Mouse (Mus musculus): ENCODE measurements at regions not wholly inside any gene's neighbourhood (a gene's known extent, or its start where the extent isn't known, plus 50 kb on each side); places are given as distances from the start of the nearest gene placed in this dataset.

GRCm38 (mm10) chr8:73645582-73645981 lies 292.2 kb upstream of the Large1 start:
- DNase-seq (ENCODE audit: low spot score in 2 of 2) = no peak

GRCm38 (mm10) chr8:73626798-73627197 lies 273.5 kb upstream of the Large1 start:
- no peak for DNase-seq (ENCODE audit: low spot score in 2 of 2)

GRCm38 (mm10) chr8:73618946-73619345 lies 265.6 kb upstream of the Large1 start:
- DNase-seq (ENCODE audit: low spot score in 2 of 2) = no peak

DNA sequence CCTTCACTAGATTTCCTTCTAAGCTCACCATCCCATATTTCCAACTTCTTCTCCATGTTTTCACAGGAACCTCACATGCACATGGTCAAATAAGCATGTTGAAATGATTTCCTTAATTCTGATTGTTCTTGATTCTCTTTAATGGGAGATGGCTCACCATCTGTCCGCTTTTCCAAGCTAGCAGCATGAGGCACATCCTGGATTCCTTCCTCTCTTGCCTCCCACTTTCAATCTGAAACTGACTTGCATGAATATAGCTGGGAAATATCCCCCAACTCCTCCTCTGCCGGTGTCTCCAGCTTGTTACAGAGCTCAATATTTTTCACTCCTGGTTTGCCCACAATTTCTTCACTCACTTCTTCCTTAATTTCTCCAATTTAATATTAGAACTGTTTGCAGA lies 261.3 kb upstream of the Large1 start:
- DNase-seq (ENCODE audit: low spot score in 2 of 2) = peak; percentile 18 to 54

GRCm38 (mm10) chr8:73614106-73614505 lies 260.8 kb upstream of the Large1 start:
- DNase-seq (ENCODE audit: low spot score in 2 of 2) = no peak

DNA sequence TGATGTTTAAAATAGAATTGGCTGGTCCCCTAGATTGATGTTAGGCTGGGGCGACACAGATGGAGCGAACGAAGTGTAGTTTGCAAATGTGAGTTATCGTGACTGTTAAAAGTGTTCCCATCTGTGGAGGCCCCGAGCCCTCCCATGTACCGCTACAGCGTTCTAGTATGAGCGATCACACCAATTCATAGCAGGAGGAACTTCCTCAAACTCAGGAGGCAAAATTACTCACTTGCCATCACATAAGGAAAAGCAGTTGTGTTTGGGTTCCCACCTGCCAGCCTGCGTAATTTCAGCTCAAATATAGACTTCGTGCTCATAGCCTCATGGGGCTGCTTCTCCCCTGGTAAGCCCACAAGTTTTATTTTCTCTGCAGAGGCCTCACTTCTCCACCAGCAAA lies 258.2 kb upstream of the Large1 start:
- peak; percentile 77 to 85 for DNase-seq (ENCODE audit: low spot score in 2 of 2)

- no peak for DNase-seq (ENCODE audit: low spot score in 2 of 2)
These were observed 217.3 kb upstream of the Large1 start for GRCm38 (mm10) chr8:73570599-73570998.

DNA sequence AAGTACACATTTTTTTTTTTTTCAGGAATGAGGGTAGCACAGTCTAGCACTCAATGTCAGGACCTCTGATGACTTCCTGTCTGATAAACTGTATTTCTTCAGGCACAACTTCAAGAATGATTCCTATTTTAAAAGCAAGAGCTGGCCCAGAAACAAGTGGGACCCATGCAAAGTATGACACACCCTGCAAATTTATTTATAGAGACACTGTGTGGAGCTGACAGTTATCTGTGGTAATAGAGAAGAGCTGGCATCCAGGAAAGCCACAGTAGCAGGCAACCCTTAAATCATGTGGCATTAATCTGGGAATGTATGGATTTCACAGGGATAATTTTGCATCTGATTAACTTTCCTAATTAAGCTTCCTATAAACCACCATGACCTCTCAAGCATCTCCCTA lies 216.6 kb upstream of the Large1 start:
- no peak for DNase-seq (ENCODE audit: low spot score in 2 of 2)
